Mouse (Mus musculus) ZHBTc4 (cell line): ENCODE measurements around the gene Aspdh.
A peak's percentile ranks its signal among the peaks of the same experiment; 100 is the strongest.

ENCODE experiments used
- DNase-seq: peaks from one replicate; pipeline ENCODE4 v3.0.0-alpha.2; 2011; ENCODE audit warnings: low read depth, low spot score

Gene Aspdh

DNA sequence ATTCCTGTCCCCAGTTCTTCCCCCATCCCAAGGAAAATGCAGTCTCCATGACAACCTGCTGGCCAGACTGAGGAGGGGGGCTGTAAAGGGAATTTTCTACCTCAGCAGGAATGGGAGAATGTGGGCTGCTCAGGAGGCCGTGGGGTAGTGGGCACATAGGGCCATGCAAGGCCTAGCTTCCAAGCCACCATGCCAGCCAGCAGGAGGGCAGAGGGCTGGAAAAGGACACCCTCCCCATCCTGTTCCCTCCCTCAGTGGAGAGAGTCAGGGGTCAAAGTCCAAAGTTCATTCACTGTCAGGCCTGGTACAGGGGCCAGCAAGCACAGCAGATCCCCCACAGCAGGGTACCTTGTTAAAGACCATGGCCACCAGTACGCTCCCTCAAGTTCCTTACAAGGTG lies at the start of gene Aspdh:
Gene Aspdh (plus strand): TSS at position 281 of the 400 bp plus-strand sequence.
- DNase-seq: no peak

DNA sequence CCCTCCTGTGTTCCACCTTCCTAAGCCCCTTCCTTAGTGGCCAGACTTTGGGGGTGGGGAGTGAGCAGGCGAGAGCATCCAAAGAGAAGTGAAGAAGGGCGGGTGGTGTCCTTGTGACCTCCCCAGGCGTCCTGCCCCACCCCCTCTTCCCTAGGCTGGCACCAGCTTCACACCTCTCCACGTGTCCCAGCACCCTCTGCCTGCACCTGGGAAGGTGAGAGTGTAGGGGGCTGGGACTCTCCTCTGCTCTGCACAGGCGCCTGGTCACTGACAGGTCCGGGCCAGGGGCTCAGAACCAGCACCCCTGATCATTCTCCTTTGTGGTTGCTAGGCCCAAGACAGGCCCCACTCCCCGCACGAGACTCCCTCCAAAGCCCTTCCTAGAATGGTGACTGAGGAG lies 37.5 kb upstream of the Aspdh start:
- DNase-seq: no peak

DNA sequence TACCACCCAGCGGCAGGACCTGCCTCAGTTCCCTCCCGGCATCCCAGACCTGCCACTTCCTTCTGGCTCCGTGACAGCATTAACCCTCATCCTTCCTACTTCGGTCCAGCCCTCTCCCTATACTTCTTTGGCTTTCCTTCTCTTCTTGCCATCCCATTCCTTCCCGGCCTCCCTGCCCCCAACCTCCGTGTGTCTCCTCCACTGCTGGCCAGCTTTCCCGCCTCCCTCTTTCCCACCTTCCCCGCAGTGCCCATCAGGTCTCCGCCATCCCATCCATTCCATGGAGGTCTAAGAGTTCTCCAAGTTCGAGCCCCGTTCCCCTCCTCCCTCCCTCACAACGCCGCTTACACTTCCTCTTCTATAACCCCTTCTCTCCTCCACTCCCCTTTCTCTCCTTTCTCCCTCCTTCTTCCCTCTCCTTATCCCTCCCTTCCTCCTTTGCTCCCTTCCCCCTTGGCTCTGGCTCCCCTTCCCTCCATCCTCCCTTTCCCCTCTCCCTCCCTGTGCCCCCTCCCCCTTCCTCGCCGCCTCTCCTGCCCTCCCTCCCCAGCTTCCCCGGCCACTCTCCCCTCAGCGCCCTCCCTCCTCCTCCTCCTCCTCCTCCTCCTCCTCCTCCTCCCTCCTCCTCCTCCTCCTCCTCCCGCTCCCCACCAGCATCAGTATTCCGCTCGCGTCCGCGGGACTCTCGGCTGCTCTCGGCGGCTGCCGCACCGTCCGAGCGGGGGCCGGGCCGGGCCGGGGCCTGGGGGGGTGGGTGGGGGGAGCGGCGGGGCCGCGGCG lies 36.8 kb upstream of the Aspdh start:
- no peak for DNase-seq

DNA sequence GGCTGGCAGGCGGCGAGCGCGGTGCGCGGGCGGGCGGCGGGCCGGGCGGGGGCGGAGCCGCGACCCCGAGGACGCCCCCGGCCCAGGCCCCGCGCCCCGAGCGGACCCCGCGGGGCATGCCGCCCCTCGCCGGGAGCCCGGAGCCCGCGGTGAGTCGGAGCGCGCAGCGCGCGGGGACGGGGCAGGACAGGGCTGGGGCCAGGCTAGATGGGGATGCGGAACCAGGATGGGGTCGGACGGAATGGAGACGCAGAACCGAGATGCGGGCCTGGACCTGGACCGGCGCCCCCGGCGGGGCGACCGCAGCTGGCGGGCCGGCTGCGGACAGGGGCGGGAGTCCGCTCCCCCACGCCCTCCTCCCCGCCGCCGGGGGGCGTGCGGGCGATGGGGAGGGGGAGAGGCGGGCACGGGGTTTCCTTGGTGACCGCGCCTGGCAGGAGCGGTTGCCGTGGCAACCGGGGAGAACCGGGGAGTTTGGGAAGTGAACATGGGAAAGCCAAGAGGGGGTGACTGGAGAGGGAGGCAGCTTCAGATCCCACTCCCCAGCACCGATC lies 36.1 kb upstream of the Aspdh start, which contains the start of gene Lrrc4b:
Gene Lrrc4b (plus strand): TSS at position 51 of the 554 bp plus-strand sequence.
- peak; percentile 49 for DNase-seq

DNA sequence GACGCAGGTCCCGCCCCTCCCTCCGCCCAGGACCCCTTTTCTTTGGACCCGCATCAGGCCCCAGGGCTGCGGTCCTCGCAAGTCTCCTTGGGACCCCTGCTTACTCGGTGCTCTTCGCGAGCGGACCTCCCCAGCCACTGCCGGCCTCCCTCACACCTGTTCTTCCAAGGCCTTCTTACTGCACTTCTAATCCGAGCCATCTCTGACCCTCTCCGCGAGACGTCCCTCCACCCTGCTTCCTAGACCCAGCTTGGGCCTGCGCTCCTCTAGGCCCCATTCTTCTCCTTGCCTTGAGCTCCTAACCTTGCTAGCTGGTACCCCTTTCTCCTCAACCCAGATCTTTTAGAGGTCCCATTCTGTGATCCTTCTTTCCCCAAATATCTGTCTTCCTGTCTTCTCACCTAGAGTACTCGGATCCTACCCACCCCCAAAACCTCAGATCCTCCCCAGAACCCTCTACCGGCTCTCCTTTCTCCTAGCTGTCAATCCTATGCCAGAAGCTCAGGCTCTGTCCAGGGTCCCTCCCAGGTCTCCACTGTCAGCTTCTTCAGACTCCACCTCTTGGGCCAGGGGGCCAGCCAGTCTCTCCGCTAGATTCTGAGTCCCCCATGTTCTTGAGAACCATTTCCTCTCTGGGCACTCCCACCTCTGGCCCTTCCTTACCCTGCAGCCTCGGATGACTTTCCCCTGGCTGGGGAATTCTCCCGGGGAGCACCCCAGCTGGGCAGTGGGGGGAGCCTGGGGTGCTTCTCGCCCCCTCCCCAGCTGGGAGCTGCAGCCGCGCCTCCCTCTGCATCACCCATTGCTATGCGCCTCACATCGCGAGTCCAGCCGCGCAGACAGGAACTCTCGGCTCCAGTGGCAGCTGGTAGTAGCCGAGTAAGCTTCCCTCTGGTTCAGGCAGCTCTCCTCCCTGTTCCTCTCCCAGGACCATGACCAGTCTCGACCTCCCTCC lies 35.4 kb upstream of the Aspdh start:
- DNase-seq: no peak

DNA sequence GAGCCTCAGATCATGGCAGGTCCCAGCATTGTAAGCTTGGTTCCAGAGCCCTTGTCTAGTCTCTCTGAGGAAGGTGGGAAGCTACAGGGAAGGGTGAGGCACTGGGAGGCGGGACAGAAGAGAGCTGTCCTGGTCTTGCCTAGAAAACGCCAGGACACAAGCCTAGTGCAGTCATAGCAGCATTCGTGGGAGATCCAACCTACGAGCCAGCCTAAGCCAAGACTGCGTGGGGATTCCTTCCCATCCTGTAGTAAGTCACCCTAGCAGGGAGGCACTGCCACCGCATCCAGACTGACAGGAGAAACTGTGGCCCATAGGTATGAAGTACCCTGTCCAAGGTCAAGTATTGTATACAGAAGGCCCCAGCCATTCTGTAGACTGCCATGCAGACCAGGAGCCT lies 32.6 kb upstream of the Aspdh start:
- DNase-seq: no peak

DNA sequence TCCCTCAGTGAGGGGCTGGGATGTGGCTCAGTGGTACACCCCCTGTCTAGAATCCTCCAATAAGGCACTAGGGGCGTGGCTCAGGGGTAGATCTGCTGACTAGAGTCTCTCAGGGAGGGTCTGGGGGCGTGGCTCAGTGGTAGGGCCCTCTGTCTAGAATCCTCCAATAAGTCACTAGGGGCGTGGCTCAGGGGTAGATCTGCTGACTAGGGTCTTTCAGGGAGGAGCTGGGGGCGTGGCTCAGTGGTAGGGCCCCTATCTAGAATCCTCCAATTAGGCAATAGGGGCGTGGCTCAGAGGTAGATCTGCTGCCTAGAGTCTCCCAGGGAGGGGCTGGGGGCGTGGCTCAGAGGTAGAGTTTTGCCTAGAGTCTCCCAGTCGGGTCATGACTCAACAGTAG lies 31.8 kb upstream of the Aspdh start:
- DNase-seq: peak; percentile 98

DNA sequence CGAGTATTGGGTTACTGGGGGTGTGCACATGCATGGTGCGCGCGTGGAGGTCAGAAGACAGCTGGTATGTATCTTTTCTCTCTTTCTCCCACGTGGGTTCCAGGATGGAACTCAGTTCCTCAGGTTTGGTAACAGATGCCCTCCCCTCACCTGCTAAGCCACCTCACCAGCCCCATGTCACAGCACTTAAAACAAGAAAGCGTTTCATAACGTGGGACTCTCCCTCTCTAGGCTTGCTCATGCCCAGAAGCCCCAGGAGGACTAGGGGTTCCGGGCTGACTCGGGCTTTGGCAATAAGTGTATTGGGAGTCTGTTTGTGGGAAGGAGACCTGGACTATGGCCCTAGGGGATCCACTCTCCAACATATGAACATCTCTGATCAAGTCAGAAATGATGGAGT lies 31.1 kb upstream of the Aspdh start:
- no peak for DNase-seq

DNA sequence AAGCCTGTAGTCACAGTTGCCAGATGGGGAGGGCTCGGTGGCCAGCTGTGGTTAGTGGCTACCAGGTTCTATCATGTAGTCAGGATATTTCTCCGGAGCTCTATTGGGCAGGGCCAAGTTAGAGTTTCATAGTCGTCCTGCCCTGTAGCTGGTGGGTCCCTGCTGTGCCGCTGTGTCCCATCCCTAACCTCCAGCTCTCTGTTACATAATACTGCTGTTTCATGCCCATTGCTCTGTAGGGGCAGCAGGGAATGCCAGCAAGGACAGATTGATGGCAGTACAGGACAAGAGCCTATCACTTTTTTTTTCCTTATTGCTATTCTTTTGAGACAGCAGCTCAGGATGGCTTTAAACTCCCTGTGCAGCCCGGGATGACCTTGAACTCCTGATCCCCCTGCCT lies 29.4 kb upstream of the Aspdh start:
- DNase-seq: no peak

DNA sequence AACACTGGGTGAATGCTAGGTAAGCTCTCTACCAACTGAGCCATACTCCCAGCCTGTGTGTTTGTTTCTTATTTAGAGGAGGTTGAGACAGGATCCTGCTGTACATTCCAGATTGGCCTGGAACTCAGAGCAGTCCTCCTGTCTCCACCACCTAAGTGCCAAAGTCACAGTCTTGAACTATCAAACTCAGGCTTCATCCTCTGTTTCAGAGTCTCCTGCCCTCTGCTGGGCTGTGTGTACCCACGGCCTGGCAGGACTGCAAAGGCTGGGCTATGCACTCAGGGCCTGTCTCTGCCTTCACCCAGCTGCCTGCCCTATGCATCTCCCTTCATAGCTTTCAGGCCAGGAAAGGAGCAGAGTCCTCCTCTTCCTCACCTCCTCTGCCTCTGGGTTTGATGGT lies 28.9 kb upstream of the Aspdh start:
- DNase-seq: no peak

DNA sequence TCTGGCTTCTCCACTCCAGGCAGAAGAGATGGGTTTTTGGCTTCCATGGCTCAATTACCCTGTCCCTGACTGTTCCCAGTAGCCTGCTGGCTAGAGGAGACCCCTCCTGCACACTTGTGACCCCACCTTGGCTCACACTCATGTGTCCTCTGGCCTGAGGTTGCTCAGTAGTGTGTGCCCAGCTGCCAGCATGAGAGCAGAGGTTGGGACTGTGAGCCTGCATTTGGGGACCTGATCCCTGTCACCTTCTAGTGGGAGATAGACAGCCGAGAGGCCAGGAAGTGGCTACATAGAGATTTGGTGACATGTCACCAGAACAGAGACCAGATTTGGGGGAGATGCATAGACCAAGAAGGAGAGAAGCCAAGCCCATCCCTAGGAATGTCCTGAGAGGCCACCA lies 28.0 kb upstream of the Aspdh start:
- no peak for DNase-seq

DNA sequence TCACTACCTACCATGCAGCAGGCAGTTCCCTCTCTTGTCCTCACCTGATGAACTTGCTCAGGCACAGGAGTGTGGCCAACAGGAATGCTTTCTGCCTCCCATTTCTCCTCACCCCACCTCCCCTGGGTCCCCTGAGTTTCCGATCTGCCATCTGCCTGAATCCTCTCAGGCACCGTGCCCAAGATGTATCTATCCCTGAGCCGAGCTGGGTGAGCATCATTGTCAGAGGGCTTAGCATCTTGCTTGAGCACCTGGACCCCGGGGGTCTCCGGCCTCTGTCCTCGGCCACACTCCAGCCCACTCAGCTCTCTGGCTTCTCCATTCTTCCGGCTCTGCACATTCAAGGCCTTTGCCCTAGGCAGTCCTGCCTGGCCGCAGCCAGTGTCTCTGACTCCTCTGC lies 27.3 kb upstream of the Aspdh start:
- no peak for DNase-seq

DNA sequence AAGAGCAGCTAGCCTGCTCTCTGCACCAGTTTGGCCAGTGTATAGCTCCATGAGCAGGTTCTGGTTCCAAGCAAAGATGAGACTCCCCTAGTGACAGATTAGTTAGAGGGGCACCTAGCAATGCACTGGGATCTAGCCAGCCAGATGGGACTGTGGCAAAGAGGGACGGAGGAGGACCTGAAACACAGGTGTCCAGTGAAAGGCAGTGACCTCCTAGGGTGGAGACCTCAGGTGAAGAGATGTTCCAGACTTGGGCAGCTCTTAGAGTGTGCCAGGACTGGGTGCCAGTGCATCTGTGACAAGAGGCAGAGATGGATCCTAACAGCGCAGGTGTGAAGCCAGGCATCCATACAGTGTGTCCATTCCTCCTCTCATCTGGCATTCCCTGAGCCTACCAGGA lies 25.5 kb upstream of the Aspdh start:
- DNase-seq: no peak

DNA sequence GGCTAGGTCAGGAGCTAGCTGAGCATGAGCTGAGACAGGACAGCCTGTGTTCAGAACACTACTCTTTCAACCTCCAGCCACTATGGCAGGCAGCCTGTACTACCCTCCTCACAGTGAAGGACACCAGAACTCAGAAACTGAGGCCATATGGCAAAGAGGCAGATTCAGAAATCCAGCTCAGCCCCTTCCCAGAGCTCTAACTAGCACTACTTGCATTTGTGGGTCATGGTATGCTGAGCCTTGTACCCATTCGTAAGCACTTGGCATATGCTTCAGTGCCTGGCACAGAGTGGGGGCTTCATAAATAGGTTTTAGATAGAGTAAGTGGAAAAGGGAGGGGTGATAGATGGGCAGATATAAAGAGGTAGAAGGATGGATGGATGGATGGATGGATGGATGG lies 24.7 kb upstream of the Aspdh start:
- no peak for DNase-seq

DNA sequence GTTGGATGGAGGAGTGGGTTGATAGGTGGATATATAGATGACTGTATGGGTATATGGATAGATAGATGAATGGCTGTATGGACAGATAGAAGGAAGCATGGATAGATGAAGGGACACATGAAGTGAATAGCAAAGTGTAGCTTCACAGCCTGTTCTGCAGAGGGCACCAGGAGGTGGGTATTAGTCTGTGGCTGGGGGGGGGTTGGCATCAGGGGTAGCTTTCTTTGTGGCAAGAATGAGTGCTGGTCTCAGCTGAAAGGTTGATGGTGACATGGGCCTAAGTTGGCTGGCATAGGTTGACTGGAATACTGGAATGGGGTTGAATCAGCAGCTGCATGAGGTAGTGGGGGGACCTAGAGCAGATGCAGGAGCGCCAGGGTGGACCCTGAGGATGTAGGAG lies 24.0 kb upstream of the Aspdh start:
- DNase-seq: no peak

DNA sequence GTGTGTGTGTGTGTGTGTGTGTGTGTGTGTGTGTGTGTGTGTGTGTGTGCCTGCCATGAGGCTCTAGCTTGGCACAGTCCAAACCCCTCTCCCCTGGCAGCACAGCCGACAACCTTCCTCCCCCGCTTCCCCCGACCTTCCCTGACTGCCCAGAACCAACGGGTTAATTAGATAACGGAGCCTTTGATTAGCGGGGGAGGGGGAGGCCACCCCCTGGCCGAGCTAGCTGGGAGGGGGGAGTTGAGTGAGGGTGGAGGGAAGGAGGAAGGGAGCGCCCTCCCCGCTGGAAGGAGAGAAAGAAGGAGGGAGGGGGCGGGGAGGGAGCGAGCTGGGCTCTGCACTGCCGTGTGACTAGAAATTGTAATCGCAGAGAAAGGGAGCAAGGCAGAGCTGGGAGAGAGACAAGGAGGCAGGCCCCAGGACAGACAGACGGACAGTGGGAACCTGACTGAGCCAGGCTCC lies 23.5 kb upstream of the Aspdh start:
- DNase-seq: no peak

DNA sequence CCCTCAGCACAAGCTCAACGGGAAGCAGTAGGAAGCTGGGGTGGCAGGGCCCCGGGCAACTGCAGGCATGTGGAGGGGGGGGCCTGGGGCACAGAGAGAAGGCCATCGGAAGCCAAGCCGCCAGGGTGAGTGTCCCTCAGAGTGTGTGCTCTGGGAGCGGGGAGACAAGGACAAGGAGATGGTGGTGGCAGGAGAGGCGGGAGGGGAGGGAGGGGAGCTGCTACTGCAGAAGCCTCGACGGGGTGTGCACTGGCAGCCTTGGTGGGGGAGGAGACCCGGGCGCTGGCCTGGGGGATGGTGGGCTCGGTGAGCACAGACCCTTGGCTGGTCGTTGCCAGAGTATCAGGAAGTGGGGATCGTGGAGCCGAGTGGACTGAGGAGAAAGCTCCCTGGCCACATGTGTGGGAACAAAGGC lies 22.8 kb upstream of the Aspdh start:
- DNase-seq: no peak

DNA sequence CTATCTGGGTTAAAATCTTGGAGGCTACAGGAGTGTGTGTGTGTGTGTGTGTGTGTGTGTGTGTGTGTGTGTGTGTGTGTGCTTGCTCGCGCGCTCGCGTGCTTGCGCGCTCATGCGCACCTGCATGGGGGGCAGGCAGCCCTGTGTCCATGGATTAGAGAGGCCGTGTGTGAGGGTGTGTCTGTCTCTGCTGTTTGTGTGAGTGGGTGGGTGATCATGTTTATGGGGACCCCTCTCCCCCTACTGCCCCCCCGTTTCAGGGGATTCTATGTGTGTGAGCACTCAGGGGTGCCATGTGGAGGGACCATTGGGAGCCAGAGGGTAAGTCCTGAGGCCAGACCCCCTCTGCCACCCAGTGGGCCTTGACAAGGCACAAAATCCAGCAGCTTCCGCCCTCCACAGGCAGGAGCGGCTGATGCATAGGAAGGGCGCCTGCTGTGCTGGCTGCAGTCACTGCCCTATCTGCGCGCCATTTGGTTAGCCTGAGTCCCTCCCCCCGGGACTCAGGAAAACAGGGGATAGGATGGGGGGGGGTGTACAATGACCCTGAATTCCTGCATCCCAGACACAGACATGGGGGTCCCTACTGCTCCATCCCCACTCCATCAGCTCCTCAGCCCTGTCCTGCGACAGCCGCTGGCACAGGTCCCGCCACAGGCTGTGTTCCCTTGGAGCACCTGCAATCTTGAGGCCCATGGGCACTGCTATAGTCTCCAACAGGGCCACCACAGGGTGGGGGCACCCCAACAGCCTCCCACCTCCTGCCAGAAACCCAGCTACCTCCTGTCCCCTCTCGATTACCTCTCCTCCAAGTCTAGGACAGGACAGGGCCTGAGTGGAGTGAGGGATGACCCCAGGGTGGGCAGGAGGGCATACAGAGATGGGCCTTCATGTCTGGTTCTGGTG lies 21.7 kb upstream of the Aspdh start:
- peak; percentile 43 for DNase-seq

DNA sequence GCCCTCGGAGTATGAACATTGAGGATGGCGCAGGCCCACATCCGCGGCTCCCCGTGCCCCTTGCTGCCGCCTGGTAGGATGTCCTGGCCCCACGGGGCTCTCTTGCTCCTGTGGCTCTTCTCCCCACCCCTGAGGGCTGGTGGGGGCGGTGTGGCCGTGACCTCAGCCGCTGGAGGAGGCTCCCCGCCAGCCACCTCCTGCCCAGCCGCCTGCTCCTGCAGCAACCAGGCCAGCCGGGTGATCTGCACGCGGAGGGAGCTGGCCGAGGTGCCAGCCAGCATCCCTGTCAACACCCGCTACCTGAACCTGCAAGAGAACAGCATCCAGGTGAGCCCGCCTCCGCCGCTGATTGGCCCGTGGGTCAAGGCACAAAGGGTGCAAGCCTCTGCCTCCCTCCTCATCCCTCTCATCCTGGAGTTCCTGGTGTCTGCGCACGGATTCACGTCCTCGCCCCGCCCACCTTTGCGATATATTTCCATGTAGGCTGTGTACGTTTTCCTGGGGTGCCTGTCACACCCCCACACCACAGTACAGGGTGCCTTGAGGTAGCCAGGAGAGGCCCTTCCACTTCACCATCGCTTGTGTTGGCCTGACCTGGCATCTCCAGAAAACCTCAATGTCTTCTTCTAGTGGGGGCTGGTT lies 20.2 kb upstream of the Aspdh start:
- DNase-seq: peak; percentile 43

DNA sequence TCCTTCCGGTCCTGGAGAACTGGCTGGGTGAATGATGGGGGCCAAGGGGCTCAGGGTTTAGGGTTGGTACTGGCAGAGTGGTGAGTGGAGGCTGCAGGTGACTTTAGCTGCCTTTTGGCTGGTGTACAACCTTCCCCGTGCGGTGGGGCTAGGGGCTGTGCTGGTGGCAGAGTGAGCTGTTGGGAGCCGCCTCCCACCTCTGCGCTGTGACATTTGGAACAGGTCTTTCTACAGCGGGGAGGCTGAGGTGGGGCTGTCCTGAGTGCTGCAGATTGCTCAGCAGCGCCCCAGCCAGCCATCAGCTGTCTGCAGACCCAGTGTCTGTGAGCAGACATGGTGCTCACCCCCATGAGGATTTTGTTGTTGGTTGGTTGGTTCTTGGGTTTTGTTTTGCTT lies 19.7 kb upstream of the Aspdh start:
- peak; percentile 43 for DNase-seq
